Mouse (Mus musculus) cerebellum, postnatal 36 days (tissue): ENCODE results near the gene RPS10-NUDT3.
A peak's percentile ranks its signal among the peaks of the same experiment; 100 is the strongest.

Experiments used
- DNase-seq, 2 experiments: peaks; one replicate each; pipeline ENCODE4 v3.0.0; 2021 to 2022; ENCODE audit warnings: mixed read lengths in 2 of 2

The RPS10-NUDT3 gene

GRCm38 (mm10) chr17:27552215-27553201 lies 82.5 kb downstream of the RPS10-NUDT3 start:
- no peak for DNase-seq

GRCm38 (mm10) chr17:27551393-27551940 lies 83.6 kb downstream of the RPS10-NUDT3 start:
- no peak for DNase-seq

GRCm38 (mm10) chr17:27549234-27549633 lies 85.8 kb downstream of the RPS10-NUDT3 start:
- no peak for DNase-seq

DNA sequence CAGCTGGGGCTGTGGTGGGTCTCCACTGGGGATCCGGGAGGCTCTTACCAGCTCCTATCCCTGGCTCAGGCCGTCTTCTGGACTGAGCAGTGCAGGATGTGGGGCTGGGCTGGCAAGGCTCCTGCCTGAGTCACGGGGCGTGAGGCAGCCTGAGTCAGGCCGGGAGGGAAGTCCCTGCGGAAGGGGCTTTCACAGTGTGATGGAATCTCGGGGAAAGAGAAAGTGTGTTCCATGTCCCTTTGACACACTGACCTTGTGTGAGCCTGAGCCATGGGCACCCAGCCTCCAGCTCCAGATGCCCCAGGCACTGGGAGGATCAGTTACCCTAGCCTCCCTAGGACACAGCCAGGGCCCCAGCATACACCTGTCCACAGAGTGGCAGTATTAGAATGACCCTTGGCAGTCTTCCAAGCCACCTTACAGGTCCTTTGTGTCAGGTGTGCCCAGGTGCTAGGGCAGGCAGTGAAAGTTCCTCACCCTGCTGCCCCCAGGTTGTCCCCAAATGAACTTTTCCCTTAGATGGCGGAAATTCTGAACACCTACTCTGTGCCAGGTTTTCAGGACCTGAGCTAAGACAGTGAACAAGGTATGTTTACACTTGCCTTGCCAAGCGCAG lies 87.7 kb downstream of the RPS10-NUDT3 start:
- DNase-seq: no peak

DNA sequence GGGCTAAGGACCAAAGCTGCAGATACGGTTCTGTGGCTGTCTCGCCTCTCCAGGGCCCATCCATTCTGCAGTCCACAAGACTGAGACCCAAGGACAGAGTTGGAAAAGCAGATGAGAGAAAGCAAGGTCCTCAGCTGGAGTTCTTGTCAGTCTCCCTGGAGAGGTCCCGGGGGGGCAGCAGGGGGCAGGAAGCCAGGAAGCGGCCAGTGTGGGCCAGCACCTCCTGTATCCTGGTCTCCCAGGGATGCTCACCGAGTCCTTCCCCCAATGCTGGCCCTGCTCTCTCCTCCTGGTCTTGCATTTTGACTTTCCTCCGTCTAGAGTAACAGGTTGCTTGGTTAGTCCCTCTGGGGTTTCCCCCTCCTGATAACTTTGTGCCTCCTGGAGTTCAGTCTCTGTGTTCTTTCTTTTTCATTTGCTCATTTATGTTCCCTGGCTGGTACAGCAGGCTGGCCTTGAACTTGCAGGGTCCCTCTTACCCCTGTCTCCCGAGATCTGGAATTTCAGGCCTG lies 88.4 kb downstream of the RPS10-NUDT3 start:
- DNase-seq: no peak

DNA sequence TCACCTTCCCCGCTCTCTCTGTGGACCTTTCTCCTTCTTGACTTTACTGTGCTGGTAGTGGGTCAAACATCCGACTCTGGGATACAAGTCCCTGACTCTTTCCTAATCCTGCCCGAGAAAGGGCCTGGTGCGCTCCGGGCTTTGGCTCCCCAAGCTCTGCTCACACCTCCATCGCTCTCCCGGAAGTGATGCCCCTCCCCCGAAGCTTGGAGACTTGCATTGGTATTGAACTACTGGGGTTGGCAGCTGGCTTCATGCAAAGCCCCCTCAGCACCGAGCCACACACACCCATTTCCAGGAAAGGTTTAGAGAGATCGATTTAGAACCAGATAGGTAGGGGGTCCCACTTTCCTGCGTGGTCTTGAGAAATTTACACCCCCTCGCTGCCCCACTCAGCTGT lies 89.0 kb downstream of the RPS10-NUDT3 start:
- no peak for DNase-seq

- DNase-seq: no peak
Measured at GRCm38 (mm10) chr17:27544551-27544950, 90.5 kb downstream of the RPS10-NUDT3 start.

GRCm38 (mm10) chr17:27541984-27542383 lies 93.0 kb downstream of the RPS10-NUDT3 start:
- DNase-seq: no peak

- DNase-seq: no peak
Measured at GRCm38 (mm10) chr17:27541261-27541660, 93.8 kb downstream of the RPS10-NUDT3 start.

DNA sequence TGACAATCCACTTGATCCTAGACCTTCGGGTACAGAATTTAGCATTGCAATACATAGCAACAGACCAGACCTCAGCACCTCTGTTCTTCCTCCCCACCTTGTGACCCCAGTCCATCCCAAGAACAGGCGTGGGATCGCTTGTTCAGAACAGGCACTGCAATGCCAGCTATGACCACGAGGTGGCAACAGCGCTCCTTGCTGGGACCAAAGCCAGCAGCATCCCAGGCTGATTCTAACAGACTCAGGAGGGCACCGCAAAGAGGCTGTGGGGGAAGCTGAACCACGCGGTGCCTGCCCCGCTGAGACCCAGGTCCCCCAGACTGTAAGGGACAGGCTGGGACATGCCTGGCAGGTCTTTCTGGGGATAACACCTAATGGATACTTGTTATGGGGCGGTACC lies 100.3 kb downstream of the RPS10-NUDT3 start:
- peak; percentile 91 to 96 for DNase-seq

DNA sequence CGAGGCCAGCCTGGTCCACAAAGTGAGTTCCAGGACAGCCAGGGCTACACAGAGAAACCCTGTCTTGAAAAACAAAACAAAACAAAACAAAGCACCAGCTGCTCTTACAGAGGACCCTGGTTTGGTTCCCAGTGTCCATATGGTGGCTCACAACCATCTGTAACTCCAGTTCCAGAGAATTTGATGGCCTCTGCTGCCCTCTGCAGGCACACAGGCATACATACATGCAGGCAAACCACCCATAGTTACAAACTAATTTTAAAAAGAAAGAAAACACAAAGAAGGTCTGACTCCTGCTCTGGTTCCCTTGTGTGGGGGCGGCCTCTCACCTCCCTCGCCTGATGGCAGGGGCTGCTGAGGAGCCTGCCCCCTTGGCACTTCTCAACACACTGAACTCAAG lies 101.7 kb downstream of the RPS10-NUDT3 start:
- DNase-seq: no peak

- no peak for DNase-seq
Measured at GRCm38 (mm10) chr17:27532095-27532494, 102.9 kb downstream of the RPS10-NUDT3 start.
